Mouse (Mus musculus) C2C12 (cell line): ENCODE data around the gene Mcm3ap. TPM values are rescaled to one million over a fixed set of nuclear protein-coding genes. Genes with fewer than 3 reads are reported as not detected.

Experiments used
- H3K27me3 ChIP-seq: one replicate; pipeline ENCODE4 v1.6.1; 2011; ENCODE audit not compliant: control insufficient read depth, insufficient read depth, insufficient read length
- H3K36me3 ChIP-seq: one replicate; pipeline ENCODE4 v1.6.1; 2011; ENCODE audit not compliant: control insufficient read depth, insufficient read depth
- H3K4me3 ChIP-seq: one replicate; pipeline ENCODE4 v1.5.1; 2011; ENCODE audit warnings: mild to moderate bottlenecking, control low read depth; ENCODE audit not compliant: poor library complexity, insufficient read depth, severe bottlenecking
- H3K79me2 ChIP-seq: one replicate; pipeline ENCODE4 v1.6.1; 2011; ENCODE audit not compliant: control insufficient read depth, insufficient read depth
- H3K79me3 ChIP-seq: one replicate; pipeline ENCODE4 v1.6.1; 2011; ENCODE audit warnings: low read depth, control low read depth
- H3ac ChIP-seq: one replicate; pipeline ENCODE3; 2011; ENCODE audit warnings: low read depth; ENCODE audit not compliant: control insufficient read depth, insufficient read length
- CEBPB ChIP-seq: IDR thresholded peaks from one replicate; pipeline ENCODE4 v1.6.1; 2011; ENCODE audit warnings: low read depth, mild to moderate bottlenecking, control low read depth, moderate library complexity
- CTCF ChIP-seq: IDR thresholded peaks from one replicate; pipeline ENCODE4 v1.5.1; 2011; ENCODE audit not compliant: control insufficient read depth, insufficient read depth, insufficient read length
- FOSL1 ChIP-seq: IDR thresholded peaks from one replicate; pipeline ENCODE4 v1.8.0; 2011; ENCODE audit warnings: mild to moderate bottlenecking, low read length; ENCODE audit not compliant: poor library complexity, insufficient read depth, severe bottlenecking
- MAX ChIP-seq: IDR thresholded peaks from one replicate; pipeline ENCODE4 v1.6.1; 2011; ENCODE audit warnings: mild to moderate bottlenecking, control low read depth
- MYOD1 ChIP-seq: IDR thresholded peaks from one replicate; pipeline ENCODE4 v1.6.1; 2011; ENCODE audit warnings: low read depth; ENCODE audit not compliant: control insufficient read depth, insufficient read length
- MYOG ChIP-seq: IDR thresholded peaks from one replicate; pipeline ENCODE4 v1.6.1; 2011; ENCODE audit not compliant: control insufficient read depth, insufficient read length; ENCODE audit errors: extremely low read depth
- USF1 ChIP-seq: IDR thresholded peaks from one replicate; pipeline ENCODE4 v1.6.1; 2011; ENCODE audit warnings: low read depth, mild to moderate bottlenecking, control low read depth, moderate library complexity
- polyA plus RNA-seq: library from polyadenylated mRNA; unstranded; fragments of >200 nt; fragmentation: generic; extraction: Trizol; gene quantifications from one replicate; pipeline ENCODE4 v1.2.1, GENCODE M21; 2012; ENCODE audit warnings: missing spikeins

Mcm3ap gene
- polyA plus RNA-seq, 1 experiment = 31.9 TPM

DNA sequence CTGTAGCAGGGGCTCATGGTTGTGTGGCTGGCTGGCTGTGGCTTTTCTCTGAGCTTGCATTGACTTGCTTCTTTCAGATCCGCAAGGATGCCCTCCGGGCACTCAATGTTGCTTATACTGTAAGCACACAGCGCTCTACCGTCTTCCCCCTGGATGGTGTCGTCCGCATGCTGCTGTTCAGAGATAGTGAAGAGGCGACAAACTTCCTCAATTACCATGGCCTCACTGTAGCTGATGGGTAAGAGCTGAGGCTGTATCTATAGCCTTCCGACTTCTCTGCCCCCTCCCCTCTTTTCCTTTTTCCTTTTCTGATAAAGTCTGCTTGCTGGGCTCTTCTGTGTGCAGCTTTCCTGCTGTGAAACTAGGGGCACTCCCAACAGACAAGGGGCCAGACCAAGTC lies 19.5 kb downstream of the Mcm3ap start:
- no peaks in the 10 kb centered on the region for H3K79me2 ChIP-seq
- H3K79me3 ChIP-seq = no peaks in the 10 kb centered on the region
- no peak overlapping the region for H3ac ChIP-seq
- H3K27me3 ChIP-seq = no peaks in the 10 kb centered on the region
- H3K36me3 ChIP-seq = peaks cover 81% of the 10 kb centered on the region
- no peak for TF ChIP-seq MAX
- no peak overlapping the region for H3K4me3 ChIP-seq

DNA sequence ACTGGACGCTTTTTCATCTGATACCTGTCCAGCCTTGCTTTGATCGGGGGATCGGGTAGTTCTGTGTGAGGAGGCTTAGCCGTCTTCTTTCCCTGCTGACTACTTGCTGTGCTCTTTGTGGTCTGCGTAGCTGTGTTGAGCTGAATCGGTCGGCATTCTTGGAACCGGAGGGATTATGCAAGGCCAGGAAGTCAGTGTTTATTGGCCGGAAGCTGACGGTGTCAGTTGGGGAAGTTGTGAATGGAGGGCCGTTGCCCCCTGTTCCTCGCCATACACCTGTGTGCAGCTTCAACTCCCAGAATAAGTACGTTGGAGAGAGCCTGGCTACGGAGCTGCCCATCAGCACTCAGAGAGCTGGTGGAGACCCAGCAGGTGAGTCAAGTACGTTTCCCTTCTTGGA lies 20.5 kb downstream of the Mcm3ap start:
- Histone ChIP-seq H3K79me3 (no peaks in the 10 kb centered on the region), H3K4me3 (no peak overlapping the region), H3K36me3 (peaks cover 83% of the 10 kb centered on the region), H3K79me2 (no peaks in the 10 kb centered on the region), H3ac (no peak overlapping the region), H3K27me3 (no peaks in the 10 kb centered on the region)
- TF ChIP-seq CEBPB (no peak), MYOD1 (no peak), FOSL1 (no peak), CTCF (no peak), MYOG (no peak), MAX (no peak), USF1 (no peak)

DNA sequence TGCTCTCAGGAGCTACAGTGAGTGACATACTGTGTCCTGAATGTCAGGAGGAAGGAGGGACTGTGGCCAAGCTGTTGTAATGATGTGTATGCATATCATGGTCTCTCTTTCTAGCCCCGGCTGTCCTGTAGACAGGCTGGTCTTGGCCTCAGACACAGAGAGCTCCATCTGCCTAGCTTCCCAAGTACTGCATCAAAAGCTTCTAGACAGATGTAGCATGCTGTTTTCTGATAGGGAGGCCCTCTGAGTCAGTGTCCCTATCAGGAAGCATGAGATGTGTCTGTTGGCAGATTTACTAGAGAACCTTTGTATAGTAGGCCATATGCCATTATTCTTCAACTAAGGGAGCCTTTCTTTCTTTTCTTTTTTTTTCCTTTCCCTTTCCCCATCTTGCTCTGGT lies 24.8 kb downstream of the Mcm3ap start:
- Histone ChIP-seq H3K36me3 (peaks cover 89% of the 10 kb centered on the region), H3ac (no peak overlapping the region), H3K79me2 (no peaks in the 10 kb centered on the region), H3K79me3 (no peaks in the 10 kb centered on the region), H3K27me3 (no peaks in the 10 kb centered on the region), H3K4me3 (no peak overlapping the region)
- TF ChIP-seq MYOD1 (no peak), MYOG (no peak), CTCF (no peak), FOSL1 (no peak), MAX (no peak), USF1 (no peak), CEBPB (no peak)

DNA sequence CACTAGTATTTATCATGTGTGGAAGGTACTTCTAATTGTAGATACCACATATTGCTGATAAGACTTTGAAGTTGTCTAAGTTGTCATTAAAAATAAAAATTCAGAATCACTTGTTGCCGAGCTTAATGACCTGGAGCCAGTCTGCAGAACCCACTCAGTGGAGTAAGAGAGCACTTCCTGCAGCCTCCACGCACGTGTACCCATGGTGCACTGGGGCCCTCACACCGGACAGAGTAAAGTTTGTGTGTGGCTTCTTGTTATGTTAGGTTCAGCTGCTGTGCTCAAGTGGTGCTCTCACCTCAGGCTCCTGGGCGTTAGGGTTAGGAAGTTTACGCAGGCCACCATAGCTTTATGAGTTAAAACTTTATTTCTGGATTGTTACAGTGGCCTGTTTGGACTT lies 26.8 kb downstream of the Mcm3ap start:
- Histone ChIP-seq H3K4me3 (no peak overlapping the region), H3K79me3 (no peaks in the 10 kb centered on the region), H3K27me3 (no peaks in the 10 kb centered on the region), H3ac (no peak overlapping the region), H3K36me3 (peaks cover 88% of the 10 kb centered on the region), H3K79me2 (no peaks in the 10 kb centered on the region)
- TF ChIP-seq CTCF (no peak), MAX (no peak), FOSL1 (no peak), CEBPB (no peak), MYOG (no peak), MYOD1 (no peak), USF1 (no peak)

DNA sequence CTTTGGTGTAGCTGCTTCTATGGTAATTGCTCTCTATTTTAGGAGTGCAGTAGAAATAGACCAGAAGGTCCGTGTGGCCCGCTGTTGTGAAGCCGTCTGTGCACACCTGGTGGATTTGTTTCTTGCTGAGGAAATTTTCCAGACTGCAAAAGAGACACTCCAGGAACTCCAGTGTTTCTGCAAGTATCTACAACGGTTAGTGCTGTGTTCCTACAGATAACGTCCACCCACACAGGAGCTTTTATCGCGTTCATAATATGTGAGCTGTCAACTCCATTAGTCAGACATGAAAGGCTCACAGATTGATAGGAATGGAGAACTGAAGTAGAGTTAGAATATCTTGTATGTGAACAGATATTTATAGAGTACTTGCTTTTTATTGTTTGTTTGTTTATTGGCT lies 27.6 kb downstream of the Mcm3ap start:
- H3K79me2 ChIP-seq = no peaks in the 10 kb centered on the region
- H3ac ChIP-seq = no peak overlapping the region
- peaks cover 88% of the 10 kb centered on the region for H3K36me3 ChIP-seq
- H3K79me3 ChIP-seq = no peaks in the 10 kb centered on the region
- no peak for TF ChIP-seq MYOD1
- no peaks in the 10 kb centered on the region for H3K27me3 ChIP-seq
- no peak overlapping the region for H3K4me3 ChIP-seq

DNA sequence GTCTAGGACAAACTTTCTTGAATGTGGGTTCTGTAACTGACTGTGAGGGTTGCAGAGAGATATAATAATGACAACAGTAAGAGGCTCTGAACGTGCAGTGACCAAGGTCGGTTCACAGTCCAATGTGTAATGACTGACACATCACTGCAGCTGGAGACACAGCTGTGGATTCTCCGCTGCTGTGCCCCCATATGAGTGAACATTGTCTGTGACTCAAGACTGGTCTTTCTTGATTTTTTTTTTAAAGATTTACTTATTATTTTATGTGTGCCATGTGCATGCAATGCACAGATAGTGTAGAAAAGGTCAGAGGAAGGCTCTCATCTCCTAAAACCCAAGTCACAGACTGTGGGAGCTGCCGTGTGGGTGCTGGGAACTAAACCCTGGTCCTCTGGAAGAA lies 28.8 kb downstream of the Mcm3ap start:
- H3K27me3 ChIP-seq = no peaks in the 10 kb centered on the region
- H3K36me3 ChIP-seq = peaks cover 86% of the 10 kb centered on the region
- TF ChIP-seq FOSL1 = no peak

DNA sequence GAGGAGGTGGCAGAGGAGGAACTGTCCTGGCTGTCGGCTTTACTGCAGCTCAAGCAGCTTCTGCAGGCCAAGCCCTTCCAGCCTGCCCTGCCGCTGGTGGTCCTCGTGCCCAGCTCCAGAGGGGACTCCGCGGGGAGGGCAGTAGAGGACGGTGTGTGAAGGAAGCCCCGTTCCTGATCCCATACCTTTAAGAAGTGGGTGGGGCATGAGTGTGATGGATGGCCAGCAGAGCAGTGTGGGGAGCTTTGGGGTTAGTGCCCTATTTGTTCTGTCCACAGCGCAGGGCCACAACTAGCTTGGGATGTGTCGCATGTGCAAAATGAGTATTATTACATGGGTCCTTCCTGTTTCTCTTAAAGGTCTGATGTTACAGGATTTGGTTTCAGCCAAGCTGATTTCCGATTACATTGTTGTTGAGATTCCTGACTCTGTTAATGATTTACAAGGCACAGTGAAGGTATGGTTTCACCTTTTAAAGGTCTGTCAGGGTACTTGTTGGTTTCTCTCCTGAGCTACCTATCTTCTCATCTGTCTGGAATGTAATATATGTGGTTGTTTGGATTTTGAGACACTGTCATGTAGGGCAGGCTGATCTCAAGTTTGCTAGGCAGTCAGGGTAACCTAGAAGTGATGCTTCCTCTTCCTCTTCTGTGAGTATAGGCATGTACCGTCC lies 35.7 kb downstream of the Mcm3ap start:
- no peak for TF ChIP-seq CEBPB
- Histone ChIP-seq H3K36me3 (peaks cover 58% of the 10 kb centered on the region), H3K27me3 (no peaks in the 10 kb centered on the region), H3K79me2 (no peaks in the 10 kb centered on the region), H3ac (no peak overlapping the region), H3K4me3 (no peak overlapping the region), H3K79me3 (no peaks in the 10 kb centered on the region)

More for the DNA sequence above, 28.8 kb downstream of the Mcm3ap start:
- Histone ChIP-seq H3K79me3 (no peaks in the 10 kb centered on the region), H3ac (no peak overlapping the region), H3K4me3 (no peak overlapping the region), H3K79me2 (no peaks in the 10 kb centered on the region)
